Mouse (Mus musculus): ENCODE measurements at regions not wholly inside any gene's neighbourhood (a gene's known extent, or its start where the extent isn't known, plus 50 kb on each side); places are given as distances from the start of the nearest gene placed in this dataset.

GRCm38 (mm10) chr1:35736247-35736646 lies 332.0 kb upstream of the Hs6st1 start:
- TF ChIP-seq POLR2A (IDR thresholded peaks at IDR 0.05; ENCODE audit: low read depth, low read length) (no peak), CTCF (conservative IDR thresholded peaks at IDR 0.05; ENCODE audit: insufficient read depth, insufficient read length, low read depth, low read length) (no peak)

Measured in kidney, adult 2 months (tissue).